Mouse (Mus musculus) lung, postnatal 25 days (tissue): Measurements from ENCODE around the gene Spaca6.

Source experiments
- DNase-seq: peaks from one replicate; pipeline ENCODE4 v3.0.0; 2022; ENCODE audit warnings: low spot score

The Spaca6 gene

GRCm38 (mm10) chr17:17826751-17827657 is at the start of gene Spaca6:
Spaca6 (plus strand) TSS chr17:17827158.
- DNase-seq, result peak; percentile 93

- DNase-seq, result no peak
Observed at GRCm38 (mm10) chr17:17790866-17791630, 35.9 kb upstream of the Spaca6 start.

- peak; percentile 1 for DNase-seq
Observed at GRCm38 (mm10) chr17:17792578-17792977, 34.4 kb upstream of the Spaca6 start.

GRCm38 (mm10) chr17:17795527-17795926 is 31.4 kb upstream of the Spaca6 start:
- DNase-seq, result no peak

GRCm38 (mm10) chr17:17823612-17824336 is 3.2 kb upstream of the Spaca6 start:
- DNase-seq, result no peak

- DNase-seq, result no peak
Observed at GRCm38 (mm10) chr17:17825921-17826591, 902 bp upstream of the Spaca6 start.

- DNase-seq, result no peak
Observed at GRCm38 (mm10) chr17:17827658-17828190, 766 bp downstream of the Spaca6 start.

- DNase-seq, result no peak
Observed at GRCm38 (mm10) chr17:17828191-17828981, 1.4 kb downstream of the Spaca6 start.

GRCm38 (mm10) chr17:17829052-17829785 is 2.3 kb downstream of the Spaca6 start:
- no peak for DNase-seq

- DNase-seq, result no peak
Observed at GRCm38 (mm10) chr17:17829816-17830535, 3.0 kb downstream of the Spaca6 start.

GRCm38 (mm10) chr17:17830731-17831130 is 3.8 kb downstream of the Spaca6 start:
- no peak for DNase-seq

GRCm38 (mm10) chr17:17834896-17835295 is 7.9 kb downstream of the Spaca6 start:
- no peak for DNase-seq

GRCm38 (mm10) chr17:17836101-17836500 is 9.1 kb downstream of the Spaca6 start:
- no peak for DNase-seq

GRCm38 (mm10) chr17:17837426-17837825 is 10.5 kb downstream of the Spaca6 start:
- no peak for DNase-seq

- peak; percentile 98 for DNase-seq
Observed at GRCm38 (mm10) chr17:17837919-17838701, 11.2 kb downstream of the Spaca6 start.

GRCm38 (mm10) chr17:17839276-17839675 is 12.3 kb downstream of the Spaca6 start:
- DNase-seq, result no peak

GRCm38 (mm10) chr17:17840796-17841195 is 13.8 kb downstream of the Spaca6 start:
- DNase-seq, result no peak

- DNase-seq, result no peak
Observed at GRCm38 (mm10) chr17:17843534-17844261, 16.7 kb downstream of the Spaca6 start.
